Mouse (Mus musculus): ENCODE results near the gene Susd4. TPM values are rescaled to one million over a fixed set of nuclear protein-coding genes. Genes with fewer than 3 reads are reported as not detected.

The Susd4 gene
- total and polyA plus RNA-seq, 3 experiments: 4.6 to 6.7 (median 5.2) TPM

DNA sequence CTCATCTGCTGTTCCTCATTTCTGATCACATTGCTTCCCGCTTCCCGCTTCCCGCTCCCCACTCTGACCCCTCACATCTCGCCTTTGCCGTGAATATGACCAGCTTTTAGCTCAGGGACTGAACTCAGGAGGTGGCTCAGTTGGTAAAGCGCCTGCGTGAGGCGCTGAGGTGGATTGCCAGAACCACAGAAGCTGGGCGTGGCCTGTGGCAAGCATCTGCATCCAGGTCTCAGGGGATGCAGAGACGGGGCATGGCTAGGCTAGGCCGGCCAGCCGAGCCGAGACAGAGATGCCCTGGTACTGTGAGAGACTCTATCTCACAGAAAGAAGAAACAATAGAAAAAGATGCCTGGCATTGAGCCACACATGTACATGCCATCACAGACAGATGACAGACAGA lies 93.0 kb downstream of the Susd4 start:
- no peak for DNase-seq

DNA sequence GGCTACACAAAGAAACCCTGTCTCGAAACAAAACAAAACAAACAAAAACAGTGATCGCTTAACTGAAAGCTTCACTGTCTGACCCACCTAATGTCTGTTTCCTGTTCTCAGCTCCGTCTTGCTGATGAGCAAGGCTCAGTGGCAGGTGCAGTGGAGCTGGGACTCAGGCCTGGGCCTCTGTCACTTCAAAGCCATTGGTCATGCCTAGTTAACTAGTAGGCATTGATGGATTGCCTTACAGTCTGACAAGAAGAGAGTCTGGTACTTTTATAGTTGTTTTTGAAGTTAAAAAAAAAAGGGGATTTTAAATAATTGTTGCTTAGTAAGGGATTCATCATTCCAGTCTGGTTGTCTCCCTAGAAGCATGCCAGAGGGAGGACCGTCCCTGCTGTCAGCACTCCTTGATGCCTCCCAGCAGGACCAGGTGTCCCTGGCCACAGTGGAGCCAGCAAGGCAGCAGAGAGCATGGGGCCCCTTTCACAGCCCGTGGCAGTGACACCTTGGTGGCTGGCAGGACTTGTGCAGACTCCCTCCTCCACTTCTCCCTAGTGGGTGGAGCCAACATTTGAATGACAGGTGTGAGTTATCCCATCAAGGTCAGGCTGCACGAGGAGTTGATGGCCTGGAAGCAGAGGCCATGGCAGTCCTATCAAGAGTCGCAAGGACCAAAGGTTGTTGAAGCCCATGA lies 98.2 kb downstream of the Susd4 start:
- DNase-seq: no peak

DNA sequence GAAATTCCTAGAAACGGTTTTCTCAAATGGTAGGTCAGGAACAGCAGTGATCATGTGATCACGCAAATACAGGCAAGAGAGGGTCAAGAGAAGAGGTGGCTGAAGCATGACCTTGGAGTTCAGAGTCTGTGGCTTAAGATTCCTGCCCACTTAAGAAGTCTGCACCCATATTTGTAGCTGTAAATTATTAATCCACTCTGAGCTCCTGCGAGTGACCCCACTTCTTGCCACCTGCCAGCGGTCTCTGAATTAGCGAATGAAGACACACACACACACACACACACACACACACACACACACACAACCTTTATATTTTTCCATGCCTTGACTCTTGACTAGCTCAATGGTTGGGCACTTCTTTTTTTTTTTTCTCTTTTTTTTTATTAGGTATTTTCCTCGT lies 99.7 kb downstream of the Susd4 start:
- no peak for DNase-seq

DNA sequence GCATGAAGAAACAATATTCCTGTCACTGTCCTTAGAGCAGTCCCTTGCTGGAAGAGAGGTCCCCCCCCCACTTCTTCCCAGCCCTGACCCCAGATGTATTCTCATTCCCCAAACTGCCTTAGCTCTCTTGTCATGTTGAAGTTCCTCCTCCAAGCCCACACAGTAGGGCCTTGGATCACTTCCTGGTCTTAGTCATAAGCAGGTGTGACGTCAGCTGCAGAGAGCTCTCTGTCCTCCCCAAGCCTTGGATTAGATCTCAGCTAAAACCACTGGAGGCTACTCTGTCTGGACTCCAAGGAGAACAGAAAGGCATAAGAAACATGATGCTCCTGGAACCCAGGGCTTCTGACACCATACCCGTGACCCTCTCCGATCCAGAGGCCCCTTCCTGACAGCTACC lies 104.2 kb downstream of the Susd4 start:
- no peak for DNase-seq

DNA sequence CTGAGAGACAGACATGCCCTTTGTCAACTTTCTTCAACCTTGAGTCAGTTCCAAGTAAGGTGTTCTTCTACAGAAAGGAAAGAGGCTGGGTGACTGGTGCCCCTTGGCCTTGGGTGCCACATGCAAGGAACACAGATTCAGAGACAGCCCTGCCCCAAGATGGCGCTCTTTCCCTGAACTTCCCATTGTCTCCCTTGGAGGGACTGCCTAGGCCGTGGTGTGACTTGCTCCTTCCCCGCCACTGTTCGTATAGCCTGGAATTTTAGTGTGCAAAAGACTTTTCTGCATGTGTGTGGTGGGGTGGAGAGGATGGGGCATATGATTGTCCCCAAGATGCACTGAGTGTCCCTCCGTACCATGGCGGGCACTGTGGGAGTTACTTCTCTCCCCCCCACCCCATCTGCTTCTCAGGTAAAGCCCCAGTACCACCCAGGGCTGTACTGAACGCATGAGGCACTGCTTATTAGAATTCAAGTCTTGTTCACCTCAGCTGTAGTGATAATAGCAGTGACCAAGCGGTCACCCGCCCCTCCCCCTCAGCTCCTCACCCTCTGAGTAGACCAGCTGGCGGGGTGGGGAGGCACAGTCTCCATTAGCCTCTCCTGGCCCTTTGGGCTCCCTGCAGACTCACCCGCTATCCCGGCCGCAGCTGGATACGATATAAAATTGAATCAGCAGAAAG lies 104.9 kb downstream of the Susd4 start:
- peak; percentile 70 for DNase-seq

- no peak for DNase-seq
Measured at GRCm38 (mm10) chr1:182869114-182869456, 105.4 kb downstream of the Susd4 start.

GRCm38 (mm10) chr1:182878156-182878555 lies 114.5 kb downstream of the Susd4 start:
- no peak for DNase-seq

DNA sequence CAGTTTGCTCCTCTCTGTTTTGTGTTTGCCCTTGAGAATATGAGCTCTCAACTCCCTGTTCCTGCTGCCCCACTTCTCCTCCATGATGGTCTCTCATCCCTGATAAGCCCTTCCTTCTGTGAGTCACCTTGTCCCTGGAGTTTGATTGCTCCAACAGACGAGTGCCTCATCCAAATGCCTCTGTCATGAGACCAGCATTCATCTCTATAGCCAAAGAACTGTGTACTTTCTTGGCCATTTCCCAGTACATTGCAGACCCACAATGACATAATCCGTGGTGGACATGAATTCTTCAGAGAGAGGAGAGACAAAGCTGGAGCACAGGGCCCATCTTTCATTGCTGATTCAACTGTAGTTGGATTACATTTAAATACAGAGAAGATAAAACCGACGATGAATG lies 115.1 kb downstream of the Susd4 start:
- DNase-seq: peak; percentile 23

GRCm38 (mm10) chr1:182881246-182881645 lies 117.6 kb downstream of the Susd4 start:
- DNase-seq: no peak

- DNase-seq: no peak
Measured at GRCm38 (mm10) chr1:182882611-182883010, 119.0 kb downstream of the Susd4 start.

DNA sequence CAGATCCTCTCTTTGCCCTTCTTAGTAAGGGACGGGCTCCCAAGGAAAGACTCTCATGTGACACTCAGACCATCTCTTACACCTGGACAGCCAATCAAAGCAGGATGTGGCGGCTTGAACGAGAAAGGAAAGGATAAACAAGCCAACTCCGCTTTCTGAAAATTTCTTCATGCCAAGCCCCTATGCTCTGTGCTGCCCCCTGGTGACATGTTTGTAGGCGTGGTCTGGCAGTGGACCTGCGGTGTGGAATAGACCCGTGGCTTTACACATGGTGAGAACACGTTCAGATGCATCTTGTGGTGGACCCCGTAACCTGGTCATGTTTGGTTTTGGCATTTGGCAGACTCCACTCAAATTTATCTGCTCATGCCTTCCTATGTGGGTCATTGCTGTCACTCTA lies 132.0 kb downstream of the Susd4 start:
- DNase-seq: peak; percentile 22

GRCm38 (mm10) chr1:182897071-182897470 lies 133.4 kb downstream of the Susd4 start:
- DNase-seq: no peak

- no peak for DNase-seq
Measured at GRCm38 (mm10) chr1:182897506-182898138, 134.0 kb downstream of the Susd4 start.

DNA sequence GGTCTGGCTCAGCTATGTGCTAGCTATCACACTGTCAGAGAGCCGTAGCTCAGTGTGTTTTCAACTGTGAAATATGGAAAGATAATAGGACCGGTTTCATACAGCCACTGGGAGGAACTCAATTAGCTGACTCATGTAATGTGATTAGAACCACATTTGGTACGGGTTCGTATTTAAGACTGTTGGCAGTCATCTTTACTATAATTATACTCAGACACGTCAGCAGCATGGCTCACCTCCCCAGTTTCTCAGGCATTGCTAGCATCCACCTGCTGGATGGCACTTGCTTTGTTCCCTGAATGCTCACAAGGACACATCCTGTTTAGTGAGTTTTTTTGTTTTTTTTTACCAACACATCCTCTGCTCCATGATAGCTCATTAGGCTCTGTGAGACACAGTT lies 138.4 kb downstream of the Susd4 start:
- no peak for DNase-seq

- DNase-seq: peak; percentile 40
Measured at GRCm38 (mm10) chr1:182902906-182903305, 139.2 kb downstream of the Susd4 start.

DNA sequence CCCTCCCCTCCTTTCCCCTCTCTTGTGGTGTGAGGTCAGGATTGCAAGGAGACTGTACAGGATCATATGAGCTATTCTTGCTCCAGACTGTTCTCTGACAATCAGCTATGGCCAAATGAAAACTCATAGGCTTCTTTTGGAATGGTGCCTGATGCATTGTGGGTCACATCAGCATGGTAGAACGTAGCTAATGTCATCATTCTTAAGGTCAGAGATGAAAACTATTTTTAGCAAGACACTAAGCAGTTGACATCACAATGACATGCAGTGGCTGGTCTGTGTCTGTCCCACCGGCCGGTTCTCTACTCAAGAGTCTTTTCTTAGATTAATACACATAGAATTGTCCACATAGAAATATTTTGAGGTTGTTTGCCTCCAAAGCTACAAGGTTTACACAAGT lies 142.0 kb downstream of the Susd4 start:
- DNase-seq: no peak

GRCm38 (mm10) chr1:182908050-182909036 lies 144.7 kb downstream of the Susd4 start:
- peak; percentile 97 for DNase-seq

- peak; percentile 4 for DNase-seq
Measured at GRCm38 (mm10) chr1:182909066-182909465, 145.4 kb downstream of the Susd4 start.

GRCm38 (mm10) chr1:182909596-182909995 lies 145.9 kb downstream of the Susd4 start:
- DNase-seq: no peak

DNA sequence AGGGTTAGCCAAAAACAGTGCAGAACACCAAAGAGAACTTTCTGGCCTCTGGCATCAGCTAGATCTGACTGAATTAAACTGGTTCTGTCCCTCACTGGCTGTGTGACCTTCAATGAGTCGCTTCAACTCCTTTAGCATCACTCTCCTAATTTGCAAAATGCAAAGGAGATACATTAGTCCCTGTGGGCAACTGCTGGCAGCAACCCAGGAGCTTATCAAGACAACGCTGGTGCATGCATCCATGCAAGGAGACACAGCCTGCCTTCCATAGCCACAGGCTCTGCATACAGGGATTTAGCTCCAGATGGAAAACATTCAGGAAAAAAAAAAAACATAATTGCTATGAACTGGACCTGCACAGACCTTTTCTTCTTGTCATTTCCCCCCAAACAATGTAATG lies 148.9 kb downstream of the Susd4 start:
- no peak for DNase-seq

DNA sequence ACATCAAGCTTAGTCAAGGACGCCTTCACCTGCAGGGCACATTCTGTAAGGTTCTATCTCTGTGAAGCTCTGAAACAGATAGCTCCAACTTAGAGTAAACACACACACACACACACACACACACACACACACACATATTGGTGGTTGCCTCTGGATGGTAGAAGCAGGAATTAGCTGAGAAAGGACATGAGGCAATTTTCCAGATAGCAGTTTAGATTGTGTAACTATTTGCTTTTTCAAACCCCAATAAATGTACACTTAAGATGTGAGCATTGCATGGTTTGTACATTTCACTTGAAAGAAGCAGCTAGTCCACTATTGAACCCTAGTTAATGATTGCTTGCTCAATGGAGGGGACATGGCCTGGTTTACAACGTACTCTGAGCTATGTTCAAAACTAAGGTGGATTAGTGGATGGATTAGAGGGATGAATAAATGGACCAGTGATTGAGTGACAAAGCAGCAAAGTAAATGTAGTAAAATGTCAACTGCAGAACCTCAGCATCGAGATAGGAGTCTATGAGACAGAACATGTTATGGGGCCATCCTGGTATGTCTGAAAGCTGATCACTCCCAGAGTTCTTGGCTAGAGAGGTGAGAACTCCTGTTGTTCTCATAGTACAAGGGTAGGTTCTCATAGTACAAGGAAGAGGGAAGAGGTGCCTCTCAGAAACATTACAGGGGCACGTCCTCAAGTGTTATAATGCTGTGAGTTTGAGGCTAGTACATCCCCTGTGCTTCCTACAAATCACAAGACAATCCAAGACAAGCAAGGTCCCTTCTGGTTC lies 150.7 kb downstream of the Susd4 start:
- DNase-seq: no peak
